8 mouse cellular contexts compared by ENCODE assay signal in genomic region chr10:81605974-81606751, GRCm38 (mm10). TPM values are rescaled to one million over a fixed set of nuclear protein-coding genes. Genes with fewer than 3 reads are reported as not detected.
A peak's percentile ranks its signal among the peaks of the same experiment; 100 is the strongest.
DNase-seq lines count a peak whose midpoint lies in the region; ATAC-seq and TF ChIP-seq lines count a peak whose summit lies in the region.

TSS of gene BC025920 (plus strand) at chr10:81606270.

- TF ChIP-seq CTCF in bone marrow, adult 2 months (IDR thresholded peaks at IDR 0.05; ENCODE audit: control insufficient read depth, insufficient read depth, low read length), result no peak
- TF ChIP-seq CTCF in midbrain, postnatal 0 days (IDR thresholded peaks at IDR 0.05), result peak; percentile 14; the same call in 1 of the 2 replicates

- peak; percentile 100 for DNase-seq in 416B (ENCODE audit: low read depth)
- DNase-seq in heart, adult 8-10 months (ENCODE audit: low spot score), result peak; percentile 99
- peak; percentile 99 for DNase-seq in kidney, adult 9 months
- peak; percentile 98 for DNase-seq in limb, embryonic 14.5 days (ENCODE audit: low spot score)
- peak; percentile 99 for DNase-seq in midbrain, postnatal 0 days (ENCODE audit: low spot score)
- DNase-seq in spleen, postnatal 14 days (ENCODE audit: low spot score in 2 of 2), result peak; percentile 77 to 84

- H3K27ac ChIP-seq in bone marrow, adult 2 months (ENCODE audit: control insufficient read depth, insufficient read depth, low read depth, low read length, poor library complexity), result peak within 1 kb of the TSS; percentile 71
- peak within 1 kb of the TSS; percentile 93 for H3K27ac ChIP-seq in embryonic facial prominence, embryonic 15.5 days (replicated peaks)
- H3K27ac ChIP-seq in limb, embryonic 14.5 days (replicated peaks; ENCODE audit: low read depth, low read length), result peak within 1 kb of the TSS; percentile 91
- peak within 1 kb of the TSS; percentile 87 for H3K27ac ChIP-seq in midbrain, postnatal 0 days (ENCODE audit: low read depth, low read length)

- peak; percentile 89 for ATAC-seq in embryonic facial prominence, embryonic 15.5 days (ENCODE audit: insufficient number of reproducible peaks, low FRiP score, low TSS enrichment, low read depth)
- peak; percentile 88 for ATAC-seq in limb, embryonic 14.5 days (ENCODE audit: low FRiP score, low read depth)
- ATAC-seq in midbrain, postnatal 0 days (ENCODE audit: low FRiP score), result peak; percentile 88

- H3K27me3 ChIP-seq in embryonic facial prominence, embryonic 15.5 days, result no peaks in the 10 kb centered on the region
- no peaks in the 10 kb centered on the region for H3K27me3 ChIP-seq in limb, embryonic 14.5 days (ENCODE audit: control insufficient read depth, insufficient read depth, low read length)
- H3K27me3 ChIP-seq in midbrain, postnatal 0 days (ENCODE audit: insufficient read depth, low read length), result no peaks in the 10 kb centered on the region

- peaks cover 7% of the 10 kb centered on the region; the same call in 1 of the 2 replicates for H3K36me3 ChIP-seq in embryonic facial prominence, embryonic 15.5 days
- H3K36me3 ChIP-seq in limb, embryonic 14.5 days (ENCODE audit: control insufficient read depth, insufficient read depth, low read length), result no peaks in the 10 kb centered on the region
- H3K36me3 ChIP-seq in midbrain, postnatal 0 days (ENCODE audit: insufficient read depth, low read length), result no peaks in the 10 kb centered on the region

- 3% methylated on average over 39 of the region's 39 CpGs for WGBS in bone marrow, adult 2 months
- under 1% methylated on average over 39 of the region's 39 CpGs for WGBS in embryonic facial prominence, embryonic 15.5 days
- under 1% methylated on average over 39 of the region's 39 CpGs for WGBS in limb, embryonic 14.5 days
- WGBS in midbrain, postnatal 0 days, result under 1% methylated on average over 39 of the region's 39 CpGs

- peaks cover 8% of the 10 kb centered on the region; the same call in 1 of the 2 replicates for H3K4me1 ChIP-seq in bone marrow, adult 2 months (ENCODE audit: control insufficient read depth, insufficient read depth, low read length)
- peaks cover 39% of the 10 kb centered on the region for H3K4me1 ChIP-seq in embryonic facial prominence, embryonic 15.5 days
- peaks cover 23% of the 10 kb centered on the region for H3K4me1 ChIP-seq in limb, embryonic 14.5 days (ENCODE audit: control insufficient read depth, insufficient read depth, low read length)
- peaks cover 4% of the 10 kb centered on the region; the same call in 1 of the 2 replicates for H3K4me1 ChIP-seq in midbrain, postnatal 0 days (ENCODE audit: insufficient read depth, low read length)

- H3K4me2 ChIP-seq in embryonic facial prominence, embryonic 15.5 days (replicated peaks), result peak within 1 kb of the TSS; percentile 91
- peak within 1 kb of the TSS; percentile 97 for H3K4me2 ChIP-seq in limb, embryonic 14.5 days (replicated peaks; ENCODE audit: low read depth, low read length, severe bottlenecking)
- peak within 1 kb of the TSS; percentile 53 for H3K4me2 ChIP-seq in midbrain, postnatal 0 days (ENCODE audit: low read depth, low read length, poor library complexity, severe bottlenecking)

- H3K9ac ChIP-seq in embryonic facial prominence, embryonic 15.5 days, result peak within 1 kb of the TSS; percentile 44
- peak within 1 kb of the TSS; percentile 60 for H3K9ac ChIP-seq in limb, embryonic 14.5 days (ENCODE audit: low read depth, low read length, severe bottlenecking)
- H3K9ac ChIP-seq in midbrain, postnatal 0 days (replicated peaks; ENCODE audit: low read length, poor library complexity, severe bottlenecking), result peak within 1 kb of the TSS; percentile 52; the same call in 1 of the 2 replicates

- H3K4me3 ChIP-seq in bone marrow, adult 2 months (replicated peaks; ENCODE audit: control insufficient read depth, low read depth, low read length), result peak within 1 kb of the TSS; percentile 84
- peak within 1 kb of the TSS; percentile 60 for H3K4me3 ChIP-seq in embryonic facial prominence, embryonic 15.5 days (replicated peaks)
- H3K4me3 ChIP-seq in limb, embryonic 14.5 days (replicated peaks; ENCODE audit: low read length), result peak within 1 kb of the TSS; percentile 62
- H3K4me3 ChIP-seq in midbrain, postnatal 0 days (ENCODE audit: low read depth, low read length), result peak within 1 kb of the TSS; percentile 38

- peak; percentile 59 for TF ChIP-seq POLR2A in bone marrow, adult 2 months (IDR thresholded peaks at IDR 0.05; ENCODE audit: borderline replicate concordance, control insufficient read depth, low read depth, low read length)
- no peak for TF ChIP-seq POLR2A in limb, embryonic 14.5 days (IDR thresholded peaks at IDR 0.05; ENCODE audit: borderline replicate concordance, extremely low read depth, insufficient read depth, insufficient read length)

- 0 out of 2 replicates have a peak, but pooled peaks cover 3% of the 10 kb centered on the region for H3K9me3 ChIP-seq in embryonic facial prominence, embryonic 15.5 days (replicated peaks)
- no peaks in the 10 kb centered on the region for H3K9me3 ChIP-seq in limb, embryonic 14.5 days (ENCODE audit: control insufficient read depth, low read length)
- H3K9me3 ChIP-seq in midbrain, postnatal 0 days (ENCODE audit: low read length), result no peaks in the 10 kb centered on the region

RNA-seq across cellular contexts. Expression of gene BC025920, which starts in this region (rescaled TPM):
- polyA plus RNA-seq in bone marrow, adult 2 months (2011; ENCODE audit: insufficient read depth, insufficient read length, low replicate concordance, missing spikeins), result 3.9 and 6.6 TPM in 2 replicates
- 0.84 and 1.3 TPM in 2 replicates for polyA plus RNA-seq in embryonic facial prominence, embryonic 15.5 days (2015; fragmentation: Nextera tagmentation; extraction: Ambion mirVana)
- total RNA-seq in heart, adult 8-10 months (2022), result 1 to 10 TPM; 2.3 to 4.4 (median 3.0) TPM
- polyA plus RNA-seq in limb, embryonic 14.5 days (2012; rRNA removed), result 3.8 and 4.0 TPM in 2 replicates
- 0.58 and 0.78 TPM in 2 replicates for polyA plus RNA-seq in limb, embryonic 14.5 days (2014; fragmentation: Nextera tagmentation; extraction: Ambion mirVana)
- total RNA-seq in midbrain, postnatal 0 days (2014; rRNA removed), result 1.2 and 2.6 TPM in 2 replicates
- 0.80 and 1.6 TPM in 2 replicates for polyA plus RNA-seq in midbrain, postnatal 0 days (2015; fragmentation: Nextera tagmentation; extraction: Ambion mirVana)

Comparison
In these comparisons a context has a peak if more than half of its experiments do, and no peak if none do; other contexts are left out.
1. Peak in every context shown above with its lines: DNase-seq, ATAC-seq, H3K4me3 ChIP-seq and H3K27ac ChIP-seq.